Mouse (Mus musculus): ENCODE data around the gene Gramd1b. TPM values are rescaled to one million over a fixed set of nuclear protein-coding genes. Genes with fewer than 3 reads are reported as not detected.

Gramd1b gene
- polyA plus RNA-seq, 1 experiment from 2014 or later: 2.8 TPM

DNA sequence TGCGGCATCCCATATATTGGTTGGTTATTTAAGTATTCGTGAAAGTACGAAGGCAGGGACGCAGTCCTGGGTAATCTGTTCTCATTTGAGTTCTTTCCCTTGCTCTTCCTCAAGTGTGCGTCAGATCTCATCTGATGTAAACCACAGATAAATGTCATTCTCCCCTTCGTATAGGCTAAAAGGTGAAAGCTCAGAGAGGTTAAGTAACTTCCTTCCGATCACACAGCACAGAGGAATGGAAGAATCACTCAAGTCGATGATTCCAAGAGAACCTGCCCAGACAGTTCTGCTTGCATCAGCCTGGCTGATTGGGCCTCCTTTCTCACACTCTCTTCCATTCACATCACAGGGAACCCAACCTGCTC lies 140.8 kb downstream of the Gramd1b start:
- DNase-seq (ENCODE audit: low spot score) (no peak), ATAC-seq (ENCODE audit: insufficient number of reproducible peaks, low FRiP score, low TSS enrichment, low read depth) (no peak)
- Histone ChIP-seq H3K4me2 (ENCODE audit: low read depth, severe bottlenecking) (no peak overlapping the region), H3K4me1 (ENCODE audit: control insufficient read depth, insufficient read depth, low read length) (0 out of 2 replicates have a peak, but pooled peaks cover 4% of the 10 kb centered on the region), H3K9ac (ENCODE audit: low read length) (no peak overlapping the region), H3K27ac (replicated peaks; ENCODE audit: low read depth, low read length) (no peak overlapping the region), H3K36me3 (ENCODE audit: control insufficient read depth, insufficient read depth, low read length) (no peaks in the 10 kb centered on the region), H3K27me3 (ENCODE audit: control insufficient read depth, insufficient read depth, low read length) (no peaks in the 10 kb centered on the region), H3K4me3 (ENCODE audit: low read depth, low read length) (no peak overlapping the region), H3K9me3 (ENCODE audit: control insufficient read depth, low read length) (no peaks in the 10 kb centered on the region)
- 93% methylated on average over 8 of the region's 8 CpGs for WGBS

DNA sequence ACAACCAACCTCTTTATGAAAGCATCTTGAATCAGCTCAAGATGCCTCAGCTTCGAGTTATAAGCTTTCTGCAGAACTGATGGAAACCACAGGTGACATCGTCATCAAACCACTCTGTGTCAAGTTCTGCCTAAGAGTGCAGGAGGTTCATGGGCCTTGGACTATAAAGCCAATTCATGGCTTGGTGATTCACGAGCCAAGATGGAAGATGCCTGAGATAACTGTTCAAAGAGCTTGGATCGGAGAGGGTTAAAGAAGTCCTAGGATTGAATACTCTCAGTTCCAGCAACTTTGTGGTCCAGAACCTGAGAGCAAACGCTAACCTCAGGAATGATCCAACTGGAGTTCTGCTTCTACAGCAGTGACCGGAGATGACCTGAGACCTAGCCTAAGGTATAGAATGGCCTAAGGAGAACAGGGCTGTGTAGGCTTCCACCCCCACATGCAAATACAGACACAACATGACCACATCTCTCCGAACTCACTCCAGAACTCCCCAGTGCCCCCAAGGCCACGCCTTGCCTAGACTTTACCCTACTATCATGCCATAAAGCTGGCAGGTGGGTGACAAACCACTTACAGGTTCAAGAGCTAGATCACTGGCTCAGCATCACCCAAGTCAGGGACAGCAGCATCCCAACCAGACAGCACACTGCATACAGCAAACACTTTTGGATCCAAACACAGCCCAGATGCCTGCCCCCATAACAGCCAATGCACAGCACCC lies 141.4 kb downstream of the Gramd1b start:
- no peak for ATAC-seq (ENCODE audit: insufficient number of reproducible peaks, low FRiP score, low TSS enrichment, low read depth)

DNA sequence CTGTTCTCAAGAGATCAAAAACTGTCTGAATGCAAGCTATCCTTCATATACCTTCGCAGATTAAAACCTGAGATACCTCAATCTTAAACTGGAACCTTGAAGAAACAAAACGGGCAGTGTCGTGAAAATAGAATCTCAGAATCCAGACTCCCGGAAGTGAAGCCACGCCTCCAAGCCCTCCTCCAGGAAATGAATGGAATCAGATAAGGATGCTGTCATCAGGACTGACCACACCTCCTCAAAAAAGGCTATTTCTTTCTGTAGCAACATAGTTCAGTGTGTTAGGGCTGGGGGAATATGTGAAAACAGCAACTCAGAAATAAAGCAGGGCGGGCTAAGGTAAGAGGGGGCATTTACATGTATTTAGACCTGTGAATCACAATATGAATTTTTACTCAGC lies 142.0 kb downstream of the Gramd1b start:
- H3K27ac ChIP-seq (replicated peaks; ENCODE audit: low read depth, low read length): no peak overlapping the region
- H3K27me3 ChIP-seq (ENCODE audit: control insufficient read depth, insufficient read depth, low read length): no peaks in the 10 kb centered on the region
- H3K4me3 ChIP-seq (ENCODE audit: low read depth, low read length): no peak overlapping the region
- WGBS: 79% methylated on average over 6 of the region's 6 CpGs
- H3K4me1 ChIP-seq (ENCODE audit: control insufficient read depth, insufficient read depth, low read length): 0 out of 2 replicates have a peak, but pooled peaks cover 4% of the 10 kb centered on the region
- no peak for DNase-seq (ENCODE audit: low spot score)
- no peaks in the 10 kb centered on the region for H3K36me3 ChIP-seq (ENCODE audit: control insufficient read depth, insufficient read depth, low read length)
- no peaks in the 10 kb centered on the region for H3K9me3 ChIP-seq (ENCODE audit: control insufficient read depth, low read length)
- no peak overlapping the region for H3K9ac ChIP-seq (ENCODE audit: low read length)
- no peak for ATAC-seq (ENCODE audit: insufficient number of reproducible peaks, low FRiP score, low TSS enrichment, low read depth)
- H3K4me2 ChIP-seq (ENCODE audit: low read depth, severe bottlenecking): no peak overlapping the region

More for the DNA sequence above, 141.4 kb downstream of the Gramd1b start:
- 88% methylated on average over 8 of the region's 8 CpGs for WGBS
- Histone ChIP-seq H3K4me2 (ENCODE audit: low read depth, severe bottlenecking) (no peak overlapping the region), H3K27me3 (ENCODE audit: control insufficient read depth, insufficient read depth, low read length) (no peaks in the 10 kb centered on the region), H3K27ac (replicated peaks; ENCODE audit: low read depth, low read length) (no peak overlapping the region), H3K9ac (ENCODE audit: low read length) (no peak overlapping the region), H3K9me3 (ENCODE audit: control insufficient read depth, low read length) (no peaks in the 10 kb centered on the region), H3K4me1 (ENCODE audit: control insufficient read depth, insufficient read depth, low read length) (0 out of 2 replicates have a peak, but pooled peaks cover 4% of the 10 kb centered on the region), H3K4me3 (ENCODE audit: low read depth, low read length) (no peak overlapping the region), H3K36me3 (ENCODE audit: control insufficient read depth, insufficient read depth, low read length) (no peaks in the 10 kb centered on the region)
- DNase-seq (ENCODE audit: low spot score): no peak

DNA sequence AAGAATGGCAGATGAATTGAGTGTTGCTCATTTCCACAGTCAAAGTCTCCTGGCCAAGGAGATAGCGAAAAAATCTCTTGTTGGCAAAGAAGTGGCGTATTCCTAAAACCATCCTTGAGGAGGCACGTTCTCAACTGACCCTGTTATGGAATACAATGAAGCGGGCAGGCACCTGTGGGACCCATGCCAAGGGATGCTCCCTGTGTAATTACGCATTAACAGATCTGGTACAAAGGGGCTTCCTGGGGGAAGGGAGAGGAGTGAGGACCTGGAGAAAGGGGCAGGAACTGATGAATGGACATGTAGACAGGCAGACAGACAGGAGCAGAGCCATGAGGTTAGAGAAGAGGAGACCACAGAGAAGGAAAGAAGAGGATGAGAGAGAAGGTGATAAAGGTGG lies 146.4 kb downstream of the Gramd1b start:
- Histone ChIP-seq H3K4me2 (ENCODE audit: low read depth, severe bottlenecking) (no peak overlapping the region), H3K4me1 (ENCODE audit: control insufficient read depth, insufficient read depth, low read length) (peaks cover 6% of the 10 kb centered on the region; the same call in 1 of the 2 replicates), H3K9me3 (ENCODE audit: control insufficient read depth, low read length) (no peaks in the 10 kb centered on the region), H3K36me3 (ENCODE audit: control insufficient read depth, insufficient read depth, low read length) (no peaks in the 10 kb centered on the region), H3K27me3 (ENCODE audit: control insufficient read depth, insufficient read depth, low read length) (no peaks in the 10 kb centered on the region), H3K9ac (ENCODE audit: low read length) (no peak overlapping the region), H3K27ac (replicated peaks; ENCODE audit: low read depth, low read length) (no peak overlapping the region), H3K4me3 (ENCODE audit: low read depth, low read length) (no peak overlapping the region)
- DNase-seq (ENCODE audit: low spot score) (no peak), ATAC-seq (ENCODE audit: insufficient number of reproducible peaks, low FRiP score, low TSS enrichment, low read depth) (no peak)
- WGBS: 93% methylated on average over 5 of the region's 5 CpGs

DNA sequence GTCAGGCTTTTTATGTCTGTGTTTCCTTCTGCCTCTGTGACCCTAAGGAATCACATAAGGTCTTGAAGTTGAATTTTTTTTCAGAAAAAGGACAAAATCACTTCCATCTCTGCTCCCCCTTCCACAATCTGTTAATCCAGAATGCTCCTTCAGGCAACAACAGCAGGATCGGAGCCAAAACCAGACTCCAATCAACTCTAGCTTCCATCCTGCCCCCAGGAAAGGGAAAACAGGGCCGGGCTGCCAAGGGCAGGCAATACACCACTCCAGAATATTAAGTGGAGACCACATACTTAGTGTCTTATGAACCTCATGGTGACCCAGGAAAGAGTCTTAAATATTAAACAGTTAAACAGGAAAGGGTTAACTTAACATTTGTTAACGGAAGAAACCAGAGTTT lies 148.7 kb downstream of the Gramd1b start:
- H3K27me3 ChIP-seq (ENCODE audit: control insufficient read depth, insufficient read depth, low read length): no peaks in the 10 kb centered on the region

DNA sequence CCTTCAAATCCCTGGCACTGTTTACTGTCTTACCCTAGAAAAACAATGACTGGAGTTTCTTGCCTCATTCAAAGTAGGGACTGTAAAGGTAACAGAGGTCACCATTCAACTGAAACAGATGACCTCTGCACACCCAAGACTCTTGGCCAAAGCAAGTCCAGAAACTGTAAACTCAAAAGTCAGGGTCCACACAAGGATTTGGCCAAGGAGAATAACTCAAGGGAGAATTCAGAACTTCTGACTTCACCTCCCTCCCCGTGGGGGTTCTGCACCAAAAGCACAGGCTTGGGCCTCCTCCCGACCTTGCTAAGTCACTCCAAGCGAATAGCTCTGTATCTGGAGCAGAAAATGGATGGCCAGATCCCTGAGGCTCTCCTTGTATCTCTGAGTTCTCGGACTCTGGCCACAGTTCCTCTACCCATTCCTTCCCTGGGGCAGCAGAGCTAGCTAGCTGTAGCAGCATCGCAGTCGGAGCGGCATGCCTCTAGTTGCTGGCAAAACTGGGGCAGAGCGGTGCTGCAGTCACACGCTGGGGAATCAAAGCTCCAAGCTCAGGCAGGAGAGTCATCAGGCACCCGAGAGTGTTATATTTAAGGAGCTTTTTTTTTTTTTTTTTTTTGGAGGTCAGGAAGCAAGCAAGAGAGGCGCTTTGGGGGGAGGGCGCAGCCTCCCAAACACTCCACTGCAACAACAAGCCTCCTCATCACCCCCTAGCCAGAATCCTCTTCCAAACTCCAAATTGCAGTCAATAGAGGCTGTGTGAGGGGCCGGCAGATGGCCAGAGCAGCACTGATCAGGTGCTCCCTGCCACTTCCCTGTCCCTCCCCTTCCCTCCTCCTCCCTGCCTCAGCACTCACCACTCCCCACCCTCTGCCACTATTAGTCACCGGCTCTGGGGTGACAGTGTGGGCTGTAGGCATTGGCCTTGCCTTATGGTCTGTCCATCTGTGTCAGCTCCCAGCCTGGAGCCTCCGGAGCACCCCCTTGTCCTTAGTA lies 149.5 kb downstream of the Gramd1b start:
- H3K9ac ChIP-seq (ENCODE audit: low read length): no peak overlapping the region
- no peak overlapping the region for H3K4me3 ChIP-seq (ENCODE audit: low read depth, low read length)
- no peak for DNase-seq (ENCODE audit: low spot score)
- no peak overlapping the region for H3K4me2 ChIP-seq (ENCODE audit: low read depth, severe bottlenecking)
- 12% methylated on average over 15 of the region's 15 CpGs for WGBS
- no peaks in the 10 kb centered on the region for H3K36me3 ChIP-seq (ENCODE audit: control insufficient read depth, insufficient read depth, low read length)
- ATAC-seq (ENCODE audit: insufficient number of reproducible peaks, low FRiP score, low TSS enrichment, low read depth): no peak
- no peaks in the 10 kb centered on the region for H3K9me3 ChIP-seq (ENCODE audit: control insufficient read depth, low read length)
- no peak overlapping the region for H3K27ac ChIP-seq (replicated peaks; ENCODE audit: low read depth, low read length)
- H3K4me1 ChIP-seq (ENCODE audit: control insufficient read depth, insufficient read depth, low read length): peaks cover 6% of the 10 kb centered on the region; the same call in 1 of the 2 replicates
- H3K27me3 ChIP-seq (ENCODE audit: control insufficient read depth, insufficient read depth, low read length): no peaks in the 10 kb centered on the region

More for the DNA sequence above, 148.7 kb downstream of the Gramd1b start:
- Histone ChIP-seq H3K9me3 (ENCODE audit: control insufficient read depth, low read length) (no peaks in the 10 kb centered on the region), H3K4me2 (ENCODE audit: low read depth, severe bottlenecking) (no peak overlapping the region), H3K4me3 (ENCODE audit: low read depth, low read length) (no peak overlapping the region), H3K36me3 (ENCODE audit: control insufficient read depth, insufficient read depth, low read length) (no peaks in the 10 kb centered on the region), H3K27ac (replicated peaks; ENCODE audit: low read depth, low read length) (no peak overlapping the region), H3K4me1 (ENCODE audit: control insufficient read depth, insufficient read depth, low read length) (peaks cover 6% of the 10 kb centered on the region; the same call in 1 of the 2 replicates), H3K9ac (ENCODE audit: low read length) (no peak overlapping the region)
- DNase-seq (ENCODE audit: low spot score) (no peak), ATAC-seq (ENCODE audit: insufficient number of reproducible peaks, low FRiP score, low TSS enrichment, low read depth) (no peak)
- 89% methylated on average over 3 of the region's 3 CpGs for WGBS

DNA sequence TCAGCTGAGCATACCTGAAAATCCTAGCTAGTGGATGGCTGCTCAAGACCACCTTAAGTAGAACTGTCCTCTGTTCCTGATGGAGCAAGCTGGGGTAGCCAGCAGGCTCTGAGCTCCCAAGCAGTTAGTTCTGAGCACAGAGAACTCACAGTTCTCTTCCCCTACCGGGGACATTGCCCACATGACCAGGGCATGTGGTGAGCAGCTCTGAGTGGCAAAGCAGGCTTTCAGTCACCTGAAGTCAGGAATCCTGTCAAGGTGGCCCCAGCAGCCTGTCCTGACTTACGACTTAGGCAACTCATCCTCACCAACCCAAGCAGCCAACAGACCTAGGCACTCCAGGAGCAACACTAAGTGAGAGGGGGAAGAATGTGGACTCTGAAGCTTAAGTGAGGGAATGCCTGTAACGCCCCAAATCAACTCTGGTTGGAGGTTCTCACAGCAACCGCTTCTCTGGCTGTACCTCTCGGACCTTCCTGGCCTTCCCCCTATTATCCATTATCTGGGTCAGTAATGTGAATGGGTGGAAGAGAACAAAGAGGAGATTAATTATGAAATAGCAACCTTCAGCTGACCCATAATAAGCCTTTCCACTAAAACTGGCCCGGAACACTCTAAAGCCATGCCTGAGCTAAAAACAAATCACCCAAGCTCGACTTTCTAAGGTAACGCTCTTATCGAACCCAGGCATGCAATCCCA lies 154.3 kb downstream of the Gramd1b start:
- Histone ChIP-seq H3K4me2 (ENCODE audit: low read depth, severe bottlenecking) (no peak overlapping the region), H3K27ac (replicated peaks; ENCODE audit: low read depth, low read length) (no peak overlapping the region), H3K36me3 (ENCODE audit: control insufficient read depth, insufficient read depth, low read length) (no peaks in the 10 kb centered on the region), H3K9ac (ENCODE audit: low read length) (no peak overlapping the region), H3K27me3 (ENCODE audit: control insufficient read depth, insufficient read depth, low read length) (no peaks in the 10 kb centered on the region), H3K9me3 (ENCODE audit: control insufficient read depth, low read length) (no peaks in the 10 kb centered on the region), H3K4me1 (ENCODE audit: control insufficient read depth, insufficient read depth, low read length) (0 out of 2 replicates have a peak, but pooled peaks cover 2% of the 10 kb centered on the region), H3K4me3 (ENCODE audit: low read depth, low read length) (no peak overlapping the region)
- WGBS: 71% methylated on average over 9 of the region's 9 CpGs
- ATAC-seq (ENCODE audit: insufficient number of reproducible peaks, low FRiP score, low TSS enrichment, low read depth): no peak
- no peak for DNase-seq (ENCODE audit: low spot score)

DNA sequence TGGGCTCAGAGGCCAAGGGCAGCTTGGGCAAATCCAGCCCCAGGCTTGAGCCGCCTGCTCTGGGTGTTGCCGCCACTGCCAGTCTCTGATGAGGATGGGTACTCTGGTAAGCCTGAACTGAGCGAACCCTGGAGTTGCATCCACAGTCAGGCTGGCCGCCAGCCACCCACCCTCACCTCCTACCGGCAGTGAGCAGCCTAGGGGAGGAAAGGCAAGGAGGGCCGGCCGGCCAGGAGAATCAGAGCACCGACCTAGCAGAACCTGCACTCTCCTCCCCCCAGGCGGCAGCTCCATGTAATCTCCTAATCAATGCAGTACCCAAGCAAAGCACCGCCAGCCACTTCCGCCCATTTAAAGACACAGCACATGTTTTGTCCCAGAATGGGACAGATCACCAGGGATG lies 155.0 kb downstream of the Gramd1b start:
- WGBS: 8% methylated on average over 11 of the region's 11 CpGs
- ATAC-seq (ENCODE audit: insufficient number of reproducible peaks, low FRiP score, low TSS enrichment, low read depth): peak; percentile 62; the same call in 1 of the 2 replicates

More for the DNA sequence above, 155.0 kb downstream of the Gramd1b start:
- no peak overlapping the region for H3K27ac ChIP-seq (replicated peaks; ENCODE audit: low read depth, low read length)
- H3K36me3 ChIP-seq (ENCODE audit: control insufficient read depth, insufficient read depth, low read length): no peaks in the 10 kb centered on the region
- no peaks in the 10 kb centered on the region for H3K27me3 ChIP-seq (ENCODE audit: control insufficient read depth, insufficient read depth, low read length)
- no peak overlapping the region for H3K4me3 ChIP-seq (ENCODE audit: low read depth, low read length)
- peak overlapping the region; percentile 33; the same call in 1 of the 2 replicates for H3K4me2 ChIP-seq (ENCODE audit: low read depth, severe bottlenecking)
- H3K9me3 ChIP-seq (ENCODE audit: control insufficient read depth, low read length): no peaks in the 10 kb centered on the region
- no peaks in the 10 kb centered on the region for H3K4me1 ChIP-seq (ENCODE audit: control insufficient read depth, insufficient read depth, low read length)
- peak; percentile 68 for DNase-seq (ENCODE audit: low spot score)
- peak overlapping the region; percentile 32; the same call in 1 of the 2 replicates for H3K9ac ChIP-seq (ENCODE audit: low read length)

Data from limb, embryonic 11.5 days (tissue).